Mouse (Mus musculus): ENCODE data around the gene Pigv.

Pigv gene

GRCm38 (mm10) chr4:133671881-133672844, at the start of gene Pigv:
Pigv (minus strand) TSS chr4:133672647.
- peak; percentile 92 for DNase-seq (ENCODE audit: low read depth, low spot score)

GRCm38 (mm10) chr4:133719791-133720190, 47.3 kb upstream of the Pigv start:
- peak; percentile 21 for DNase-seq (ENCODE audit: low read depth, low spot score)

- no peak for DNase-seq (ENCODE audit: low read depth, low spot score)
These were observed 40.3 kb upstream of the Pigv start for GRCm38 (mm10) chr4:133712755-133713154.

- DNase-seq (ENCODE audit: low read depth, low spot score): no peak
These were observed 39.0 kb upstream of the Pigv start for GRCm38 (mm10) chr4:133711307-133712076.

GRCm38 (mm10) chr4:133709395-133709794, 36.9 kb upstream of the Pigv start:
- DNase-seq (ENCODE audit: low read depth, low spot score): no peak

- DNase-seq (ENCODE audit: low read depth, low spot score): peak; percentile 32
These were observed 35.0 kb upstream of the Pigv start for GRCm38 (mm10) chr4:133707464-133707863.

GRCm38 (mm10) chr4:133706956-133707355, 34.5 kb upstream of the Pigv start:
- DNase-seq (ENCODE audit: low read depth, low spot score): peak; percentile 86

- DNase-seq (ENCODE audit: low read depth, low spot score): no peak
These were observed 32.6 kb upstream of the Pigv start for GRCm38 (mm10) chr4:133705062-133705461.

GRCm38 (mm10) chr4:133700905-133701368, 28.5 kb upstream of the Pigv start:
- no peak for DNase-seq (ENCODE audit: low read depth, low spot score)

- DNase-seq (ENCODE audit: low read depth, low spot score): no peak
These were observed 22.9 kb upstream of the Pigv start for GRCm38 (mm10) chr4:133695363-133695762.

GRCm38 (mm10) chr4:133690252-133690651, 17.8 kb upstream of the Pigv start:
- no peak for DNase-seq (ENCODE audit: low read depth, low spot score)

GRCm38 (mm10) chr4:133688417-133689067, 16.1 kb upstream of the Pigv start:
- peak; percentile 44 for DNase-seq (ENCODE audit: low read depth, low spot score)

- no peak for DNase-seq (ENCODE audit: low read depth, low spot score)
These were observed 14.7 kb upstream of the Pigv start for GRCm38 (mm10) chr4:133687126-133687525.

GRCm38 (mm10) chr4:133686512-133686911, 14.1 kb upstream of the Pigv start:
- no peak for DNase-seq (ENCODE audit: low read depth, low spot score)

GRCm38 (mm10) chr4:133680206-133680786, 7.8 kb upstream of the Pigv start:
- no peak for DNase-seq (ENCODE audit: low read depth, low spot score)

GRCm38 (mm10) chr4:133679629-133680028, 7.2 kb upstream of the Pigv start:
- DNase-seq (ENCODE audit: low read depth, low spot score): no peak

GRCm38 (mm10) chr4:133677266-133677665, 4.8 kb upstream of the Pigv start:
- peak; percentile 79 for DNase-seq (ENCODE audit: low read depth, low spot score)

GRCm38 (mm10) chr4:133676189-133676588, 3.7 kb upstream of the Pigv start:
- DNase-seq (ENCODE audit: low read depth, low spot score): no peak

GRCm38 (mm10) chr4:133675594-133676016, 3.2 kb upstream of the Pigv start:
- DNase-seq (ENCODE audit: low read depth, low spot score): no peak

GRCm38 (mm10) chr4:133674331-133674695, 1.9 kb upstream of the Pigv start:
- peak; percentile 34 for DNase-seq (ENCODE audit: low read depth, low spot score)

GRCm38 (mm10) chr4:133673666-133674330, 1.4 kb upstream of the Pigv start:
- no peak for DNase-seq (ENCODE audit: low read depth, low spot score)
